Mouse (Mus musculus): ENCODE measurements around the gene Dpf2.

The Dpf2 gene

GRCm38 (mm10) chr19:5937095-5937835 is 24.5 kb upstream of the Dpf2 start:
- DNase-seq (ENCODE audit: low spot score) = peak; percentile 11

- no peak for DNase-seq (ENCODE audit: low spot score)
Observed at GRCm38 (mm10) chr19:5935691-5936090, 22.9 kb upstream of the Dpf2 start.

GRCm38 (mm10) chr19:5935266-5935665 is 22.5 kb upstream of the Dpf2 start:
- no peak for DNase-seq (ENCODE audit: low spot score)

- DNase-seq (ENCODE audit: low spot score) = no peak
Observed at GRCm38 (mm10) chr19:5929634-5930596, 17.1 kb upstream of the Dpf2 start.

- no peak for DNase-seq (ENCODE audit: low spot score)
Observed at GRCm38 (mm10) chr19:5928546-5928945, 15.7 kb upstream of the Dpf2 start.

- DNase-seq (ENCODE audit: low spot score) = no peak
Observed at GRCm38 (mm10) chr19:5928104-5928503, 15.3 kb upstream of the Dpf2 start.

GRCm38 (mm10) chr19:5927532-5927931 is 14.7 kb upstream of the Dpf2 start:
- no peak for DNase-seq (ENCODE audit: low spot score)

GRCm38 (mm10) chr19:5927026-5927425 is 14.2 kb upstream of the Dpf2 start:
- no peak for DNase-seq (ENCODE audit: low spot score)

GRCm38 (mm10) chr19:5925311-5925855 is 12.6 kb upstream of the Dpf2 start:
- no peak for DNase-seq (ENCODE audit: low spot score)

GRCm38 (mm10) chr19:5924713-5925093 is 11.9 kb upstream of the Dpf2 start, which contains the start of gene Cdc42ep2:
Gene Cdc42ep2, minus strand, starts transcription at chr19:5924816.
- peak; percentile 88 for DNase-seq (ENCODE audit: low spot score)

- DNase-seq (ENCODE audit: low spot score) = peak; percentile 84
Observed at GRCm38 (mm10) chr19:5923990-5924712, 11.3 kb upstream of the Dpf2 start.

- DNase-seq (ENCODE audit: low spot score) = no peak
Observed at GRCm38 (mm10) chr19:5922963-5923362, 10.2 kb upstream of the Dpf2 start.

GRCm38 (mm10) chr19:5922119-5922942 is 9.5 kb upstream of the Dpf2 start:
- no peak for DNase-seq (ENCODE audit: low spot score)

GRCm38 (mm10) chr19:5921715-5922114 is 8.9 kb upstream of the Dpf2 start:
- no peak for DNase-seq (ENCODE audit: low spot score)

GRCm38 (mm10) chr19:5912103-5913006 is 455 bp downstream of the Dpf2 start:
- peak; percentile 98 for DNase-seq (ENCODE audit: low spot score)

GRCm38 (mm10) chr19:5911430-5912102 is 1.2 kb downstream of the Dpf2 start:
- DNase-seq (ENCODE audit: low spot score) = peak; percentile 57

- peak; percentile 54 for DNase-seq (ENCODE audit: low spot score)
Observed at GRCm38 (mm10) chr19:5910221-5910620, 2.6 kb downstream of the Dpf2 start.

GRCm38 (mm10) chr19:5907275-5907674 is 5.5 kb downstream of the Dpf2 start:
- no peak for DNase-seq (ENCODE audit: low spot score)

GRCm38 (mm10) chr19:5894002-5894678 is 18.7 kb downstream of the Dpf2 start, which contains the start of gene Tigd3:
Gene Tigd3, minus strand, starts transcription at chr19:5894149.
- DNase-seq (ENCODE audit: low spot score) = peak; percentile 89
